Mouse (Mus musculus) urinary bladder, postnatal 14 days (tissue): ENCODE measurements around the gene Ddx31.

Experiments
- DNase-seq: peaks from one replicate; pipeline ENCODE4 v3.0.0; 2021; ENCODE audit warnings: low spot score

Gene Ddx31

DNA sequence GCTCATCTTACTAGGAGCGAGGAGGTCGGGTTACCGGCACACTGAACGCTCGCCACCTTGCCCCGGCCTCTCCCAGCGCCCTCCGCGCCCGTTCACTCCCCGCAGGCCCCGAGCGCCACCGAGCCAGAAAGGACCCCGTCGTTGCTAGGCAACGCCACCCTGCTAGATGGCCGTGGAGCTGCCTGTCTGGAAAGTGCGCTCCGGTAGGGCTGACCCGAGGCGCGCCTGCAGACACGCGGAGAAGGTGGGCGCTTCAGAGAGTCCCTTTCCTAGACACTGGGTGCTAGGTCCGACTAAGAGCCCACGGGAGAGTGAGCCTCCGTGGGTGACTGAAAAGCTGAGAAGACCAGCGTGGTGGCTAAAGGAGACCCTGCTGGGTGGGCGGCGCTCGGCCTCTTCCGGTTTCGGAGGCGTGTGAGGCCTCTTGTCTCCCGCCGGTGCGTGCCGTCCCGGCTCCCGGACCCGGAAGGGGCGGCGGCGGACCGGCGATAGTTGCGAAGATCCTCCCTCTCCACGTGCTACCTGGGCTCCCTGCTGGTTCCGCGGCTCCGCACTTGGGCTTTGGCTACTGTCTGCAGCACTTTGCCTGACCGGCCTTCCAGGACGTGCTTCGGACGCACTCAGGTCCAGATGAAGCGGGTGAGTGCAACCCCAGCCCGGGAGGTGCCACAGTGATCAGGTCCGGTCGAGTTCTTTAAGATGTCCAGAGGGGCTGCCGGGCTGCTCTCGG is at the start of gene Ddx31, which contains the start of gene Gtf3c4:
TSS of gene Ddx31 (plus strand) at position 185 of the 730 bp plus-strand sequence.
TSS of gene Gtf3c4 (minus strand) at position 139 of the 730 bp plus-strand sequence.
- peak; percentile 94 for DNase-seq

- peak; percentile 8 for DNase-seq
These were observed 47.1 kb upstream of the Ddx31 start for GRCm38 (mm10) chr2:28792931-28793610.

- no peak for DNase-seq
These were observed 45.6 kb upstream of the Ddx31 start for GRCm38 (mm10) chr2:28794623-28795022.

GRCm38 (mm10) chr2:28796298-28796697 is 43.9 kb upstream of the Ddx31 start:
- DNase-seq = no peak

GRCm38 (mm10) chr2:28797490-28798106 is 42.6 kb upstream of the Ddx31 start:
- DNase-seq = no peak

- DNase-seq = no peak
These were observed 41.8 kb upstream of the Ddx31 start for GRCm38 (mm10) chr2:28798390-28798789.

- no peak for DNase-seq
These were observed 40.6 kb upstream of the Ddx31 start for GRCm38 (mm10) chr2:28799575-28799974.

DNA sequence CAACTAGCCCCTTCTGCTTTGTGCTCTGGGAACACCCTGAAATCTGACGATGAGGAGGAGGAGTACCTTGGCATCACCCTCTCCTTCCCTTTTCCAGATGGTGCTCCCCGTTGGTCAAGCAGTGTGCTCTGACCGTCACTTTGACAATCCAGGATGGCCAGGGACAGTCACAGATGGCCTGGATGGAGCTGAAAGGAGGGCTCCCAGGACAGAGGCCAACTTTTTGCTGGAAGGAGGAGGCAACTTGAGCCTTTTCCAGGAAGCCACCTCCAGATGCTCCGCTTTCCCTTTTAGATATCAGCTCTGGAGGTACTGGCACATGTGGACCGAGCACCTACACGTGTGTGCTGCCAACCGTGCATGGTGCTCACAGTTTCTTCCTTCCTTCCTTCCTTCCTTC is 36.8 kb upstream of the Ddx31 start:
- DNase-seq = no peak

DNA sequence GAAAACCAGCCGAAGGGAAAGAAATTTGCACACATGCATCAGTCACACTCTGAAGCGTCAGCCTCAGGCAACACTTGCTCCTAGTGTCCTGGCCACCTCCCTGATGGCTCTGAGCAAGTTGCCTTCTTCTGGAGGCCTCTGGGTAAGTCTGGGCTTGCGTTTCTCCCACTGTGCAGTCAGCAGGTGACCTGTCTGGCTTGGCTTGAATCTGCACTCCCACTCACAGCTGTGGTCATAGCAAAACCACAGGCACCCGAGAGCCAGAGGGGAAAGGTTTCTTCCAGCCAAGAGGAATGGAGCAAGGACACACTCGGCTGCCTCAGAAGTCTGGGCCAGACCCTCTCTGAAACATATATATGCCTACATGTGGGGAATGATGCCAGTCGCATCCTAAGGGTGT is 31.4 kb upstream of the Ddx31 start:
- DNase-seq = no peak

GRCm38 (mm10) chr2:28810260-28811013 is 29.8 kb upstream of the Ddx31 start:
- no peak for DNase-seq

DNA sequence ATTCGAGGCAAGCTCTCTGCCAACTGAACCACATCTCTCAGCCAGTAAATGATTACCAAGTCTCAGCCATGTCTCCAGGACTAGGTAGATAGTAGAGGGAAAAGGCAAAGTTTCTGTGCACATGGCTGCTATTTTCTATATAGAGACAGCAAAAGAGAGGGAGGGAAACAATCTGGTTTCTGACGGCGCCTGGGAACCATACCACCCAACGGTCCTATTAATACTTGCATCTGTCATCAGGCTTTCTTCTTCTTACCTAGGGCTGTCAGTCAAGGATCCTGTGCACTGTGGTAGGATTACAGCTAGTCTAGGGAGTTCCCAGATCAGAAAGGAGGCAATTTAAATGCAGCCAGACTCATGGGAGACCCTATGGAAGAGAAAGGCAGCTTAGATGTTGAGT is 21.3 kb upstream of the Ddx31 start:
- DNase-seq = no peak

DNA sequence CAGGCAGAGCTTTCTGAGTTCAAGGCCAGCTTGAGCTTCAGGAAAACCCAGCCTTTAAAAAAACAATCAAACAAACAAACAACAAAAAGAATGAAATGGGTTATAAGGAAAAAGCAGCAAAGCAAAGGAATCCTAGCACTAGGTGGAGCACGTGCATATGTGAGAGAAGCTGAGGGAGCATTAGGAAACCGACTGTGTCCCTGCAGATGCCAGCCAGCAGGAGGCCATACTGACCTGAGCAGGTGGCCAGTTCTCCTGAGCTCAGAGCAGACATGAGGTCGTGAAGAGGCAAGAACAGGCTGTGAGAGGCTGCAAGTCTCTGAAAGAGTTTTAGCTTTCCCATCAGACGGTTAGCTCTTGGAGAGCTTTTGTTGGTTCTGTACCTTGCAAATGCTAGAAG is 10.9 kb upstream of the Ddx31 start:
- DNase-seq = peak; percentile 22

GRCm38 (mm10) chr2:28836181-28836940 is 3.8 kb upstream of the Ddx31 start:
- DNase-seq = no peak

DNA sequence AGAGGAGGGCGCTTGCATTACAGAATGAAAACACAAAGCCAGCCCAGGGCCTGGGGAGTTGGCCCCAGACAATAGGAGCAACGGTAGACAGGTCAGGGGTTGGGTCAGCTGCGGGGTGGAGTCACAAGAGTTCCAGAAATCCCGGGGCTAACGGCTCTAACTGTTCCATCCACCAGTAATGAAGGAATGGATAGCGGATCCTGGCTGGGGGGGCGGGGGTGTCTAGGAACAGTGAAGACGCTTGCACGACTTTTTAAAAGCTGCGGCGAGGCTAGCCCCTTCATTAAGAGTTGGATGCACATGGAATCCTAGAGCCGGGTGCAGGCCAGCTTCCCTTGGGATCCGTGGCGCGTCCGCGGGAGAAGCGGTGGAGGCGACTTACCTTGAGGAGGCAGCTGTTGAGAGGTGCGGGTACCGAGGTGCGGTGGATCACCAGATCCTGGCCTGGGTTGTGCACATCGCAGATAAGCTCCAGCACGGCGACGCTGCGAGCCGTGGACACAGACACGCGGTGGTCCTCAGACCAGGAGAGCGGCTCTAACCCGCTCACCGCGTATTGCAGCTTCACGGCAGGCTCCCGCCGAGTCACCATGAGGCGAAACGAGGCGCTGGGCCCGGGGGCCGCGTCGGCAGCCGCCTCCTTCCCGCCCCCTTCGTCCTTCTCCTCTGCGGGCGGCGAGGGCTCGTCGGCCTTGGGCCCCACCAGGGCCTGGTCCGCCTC is 545 bp upstream of the Ddx31 start:
- no peak for DNase-seq

DNA sequence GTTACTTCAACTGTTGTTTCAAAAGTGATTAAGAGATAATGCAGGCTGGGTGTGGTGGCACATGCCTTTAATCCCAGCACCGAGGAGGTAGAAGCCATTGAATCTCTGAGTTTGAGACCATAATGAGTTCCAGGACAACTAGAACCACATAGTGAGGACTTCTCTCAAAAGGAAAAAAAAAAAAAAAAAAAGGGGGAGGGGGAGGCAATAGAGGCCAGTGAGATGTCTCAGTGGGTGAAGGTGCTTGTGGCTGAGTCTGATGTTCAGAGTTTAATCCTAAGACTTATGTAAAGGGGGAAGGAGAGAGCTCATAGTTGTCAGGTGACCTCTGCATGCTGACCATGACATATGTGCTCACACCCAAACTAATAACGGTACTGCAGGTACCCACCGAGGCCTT is 1.8 kb downstream of the Ddx31 start:
- no peak for DNase-seq

DNA sequence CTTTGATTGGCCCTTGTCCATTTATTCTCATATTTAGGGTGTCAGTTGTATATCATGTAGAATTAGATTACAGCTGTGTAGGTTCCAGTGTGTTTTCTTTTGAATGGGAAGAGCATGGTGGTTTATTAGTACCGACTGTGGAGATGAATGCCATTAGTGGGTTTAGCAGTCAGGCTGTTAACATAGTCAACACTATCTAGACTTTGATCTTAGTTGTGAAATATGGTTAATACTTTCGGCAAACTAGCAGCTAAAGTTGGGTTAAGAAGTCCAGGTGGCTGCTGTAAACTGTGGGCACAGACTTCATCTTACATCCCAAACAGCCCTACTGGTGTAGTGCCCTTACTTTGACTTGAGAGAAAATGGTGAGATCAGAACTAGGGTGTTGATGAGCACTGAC is 8.7 kb downstream of the Ddx31 start:
- no peak for DNase-seq

DNA sequence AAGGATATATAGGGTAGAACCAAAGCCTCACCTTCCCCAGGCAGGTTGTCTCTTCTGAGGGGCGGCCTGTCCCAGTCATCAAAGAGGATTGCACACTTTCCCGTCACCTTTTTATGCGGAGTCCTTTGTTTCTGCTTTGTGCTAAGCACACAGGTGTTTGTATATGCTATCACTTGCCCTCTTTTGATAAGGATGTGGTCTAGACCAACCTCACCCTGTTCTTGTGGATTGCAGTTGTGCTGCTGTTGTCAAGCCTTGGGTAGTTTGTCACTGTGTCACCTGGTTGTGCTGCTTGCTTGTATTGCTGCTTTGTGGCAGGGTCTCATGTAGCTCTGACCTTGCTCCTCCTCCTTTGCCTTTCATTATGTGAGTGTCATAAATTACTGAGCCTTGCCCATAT is 12.4 kb downstream of the Ddx31 start:
- no peak for DNase-seq

- DNase-seq = no peak
These were observed 15.6 kb downstream of the Ddx31 start for GRCm38 (mm10) chr2:28855773-28856172.

DNA sequence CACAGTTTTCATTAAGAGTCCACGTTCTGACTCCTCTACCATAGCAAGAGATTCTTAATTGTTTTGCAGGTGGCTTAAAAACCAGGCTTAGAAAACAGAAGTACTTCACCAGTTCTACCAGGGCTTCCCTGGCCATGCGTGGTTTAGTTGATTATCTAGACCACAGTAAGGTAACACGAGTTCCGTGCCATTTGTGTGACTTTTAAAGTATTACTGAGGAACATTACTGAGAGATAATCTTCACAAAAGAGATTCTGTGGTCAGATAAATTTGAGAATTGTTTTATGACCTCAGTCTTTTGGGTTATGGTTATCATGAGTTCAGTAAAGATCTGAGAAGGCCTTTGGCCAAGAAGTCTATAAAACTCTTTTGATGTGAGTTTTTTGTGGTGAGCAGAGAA is 19.1 kb downstream of the Ddx31 start:
- DNase-seq = no peak

DNA sequence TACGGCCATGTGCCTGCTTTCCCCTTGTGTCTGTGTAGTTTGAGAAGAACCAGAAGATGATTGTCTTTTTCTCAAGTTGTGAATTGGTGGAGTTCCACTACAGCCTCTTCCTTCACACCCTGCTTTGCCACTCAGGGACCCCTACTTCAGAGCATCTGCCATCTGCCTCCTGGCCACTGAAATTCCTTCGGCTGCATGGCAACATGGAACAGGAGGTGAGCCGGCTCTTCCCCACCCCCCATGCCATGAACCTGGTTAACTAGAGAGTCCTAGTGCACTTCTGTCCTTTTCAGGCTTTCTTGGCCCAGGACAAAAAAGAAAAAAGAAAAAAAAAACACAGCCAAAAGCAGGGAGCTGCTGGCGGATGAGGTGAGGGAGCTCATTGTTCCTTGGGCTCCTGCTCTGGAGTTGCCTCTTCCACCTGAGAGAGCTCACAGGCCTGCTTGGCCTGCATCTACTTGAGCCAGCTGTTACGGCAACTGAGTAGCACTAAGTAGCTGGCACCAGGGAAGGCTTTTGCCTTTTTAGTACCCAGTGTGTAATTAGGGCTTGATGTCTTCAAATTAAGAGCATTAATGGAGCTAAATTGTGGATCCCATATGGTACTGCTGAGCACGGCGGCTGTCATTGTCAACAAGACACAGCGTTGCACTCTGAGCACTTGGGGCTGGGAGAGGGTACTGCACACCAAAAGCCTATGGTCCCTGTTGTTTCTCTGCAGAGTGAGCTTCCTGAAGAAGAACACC is 20.6 kb downstream of the Ddx31 start:
- DNase-seq = no peak
